Mouse (Mus musculus): ENCODE results near the gene Klhdc1.

Klhdc1 gene

GRCm38 (mm10) chr12:69240876-69241275, at the start of gene Klhdc1:
Gene Klhdc1 (plus strand): TSS chr12:69241176.
- DNase-seq (ENCODE audit: low spot score) = no peak

GRCm38 (mm10) chr12:69191396-69191795, 49.6 kb upstream of the Klhdc1 start:
- no peak for DNase-seq (ENCODE audit: low spot score)

GRCm38 (mm10) chr12:69192637-69193036, 48.3 kb upstream of the Klhdc1 start:
- DNase-seq (ENCODE audit: low spot score) = no peak

GRCm38 (mm10) chr12:69196444-69197377, 44.3 kb upstream of the Klhdc1 start, which contains the start of gene Gm49383:
Gene Gm49383 (minus strand): TSS chr12:69197104.
- DNase-seq (ENCODE audit: low spot score) = peak; percentile 42

- DNase-seq (ENCODE audit: low spot score) = peak; percentile 66
Observed at GRCm38 (mm10) chr12:69197378-69198163, 43.4 kb upstream of the Klhdc1 start.

GRCm38 (mm10) chr12:69198164-69198535, 42.8 kb upstream of the Klhdc1 start, which contains the start of gene Dnaaf2:
Gene Dnaaf2 (minus strand): TSS chr12:69198429.
- no peak for DNase-seq (ENCODE audit: low spot score)

GRCm38 (mm10) chr12:69198985-69199384, 42.0 kb upstream of the Klhdc1 start:
- no peak for DNase-seq (ENCODE audit: low spot score)

- DNase-seq (ENCODE audit: low spot score) = no peak
Observed at GRCm38 (mm10) chr12:69204052-69204833, 36.7 kb upstream of the Klhdc1 start, which contains the start of gene Gm49384. Gene Gm49384 (minus strand): TSS chr12:69204267.

GRCm38 (mm10) chr12:69207396-69207795, 33.6 kb upstream of the Klhdc1 start:
- DNase-seq (ENCODE audit: low spot score) = no peak

- DNase-seq (ENCODE audit: low spot score) = no peak
Observed at GRCm38 (mm10) chr12:69207926-69208325, 33.0 kb upstream of the Klhdc1 start.

- no peak for DNase-seq (ENCODE audit: low spot score)
Observed at GRCm38 (mm10) chr12:69208520-69208919, 32.5 kb upstream of the Klhdc1 start.

- no peak for DNase-seq (ENCODE audit: low spot score)
Observed at GRCm38 (mm10) chr12:69210056-69210979, 30.7 kb upstream of the Klhdc1 start.

- DNase-seq (ENCODE audit: low spot score) = peak; percentile 16
Observed at GRCm38 (mm10) chr12:69211057-69211456, 29.9 kb upstream of the Klhdc1 start.

GRCm38 (mm10) chr12:69213186-69213777, 27.7 kb upstream of the Klhdc1 start:
- DNase-seq (ENCODE audit: low spot score) = no peak

GRCm38 (mm10) chr12:69214393-69214792, 26.6 kb upstream of the Klhdc1 start:
- no peak for DNase-seq (ENCODE audit: low spot score)

GRCm38 (mm10) chr12:69215000-69215785, 25.8 kb upstream of the Klhdc1 start:
- DNase-seq (ENCODE audit: low spot score) = no peak

GRCm38 (mm10) chr12:69216587-69216986, 24.4 kb upstream of the Klhdc1 start:
- no peak for DNase-seq (ENCODE audit: low spot score)

GRCm38 (mm10) chr12:69220613-69221277, 20.2 kb upstream of the Klhdc1 start:
- DNase-seq (ENCODE audit: low spot score) = no peak

Measured in T-cell, adult 2 months (primary cell).